Mouse (Mus musculus) c-Kit-positive CD71-negative TER-119-negative erythroid progenitor cells, embryonic 14.5 days (primary cell): Measurements from ENCODE around the gene Hacd2.

Source experiments
- DNase-seq: peaks from one replicate; pipeline ENCODE4 v3.0.0-alpha.2; 2013; ENCODE audit warnings: low read depth

Hacd2 gene

GRCm38 (mm10) chr16:35006251-35006650 lies 16.0 kb upstream of the Hacd2 start:
- no peak for DNase-seq

- no peak for DNase-seq
These were observed 14.9 kb upstream of the Hacd2 start for GRCm38 (mm10) chr16:35007361-35007760.

- DNase-seq = no peak
These were observed 13.8 kb upstream of the Hacd2 start for GRCm38 (mm10) chr16:35008447-35008846.

GRCm38 (mm10) chr16:35013501-35013900 lies 8.7 kb upstream of the Hacd2 start:
- DNase-seq = no peak

GRCm38 (mm10) chr16:35016491-35016890 lies 5.7 kb upstream of the Hacd2 start:
- no peak for DNase-seq

- DNase-seq = no peak
These were observed 3.7 kb upstream of the Hacd2 start for GRCm38 (mm10) chr16:35018470-35018974.

- DNase-seq = no peak
These were observed 356 bp upstream of the Hacd2 start for GRCm38 (mm10) chr16:35021903-35022241.

GRCm38 (mm10) chr16:35023138-35023735 lies 1.0 kb downstream of the Hacd2 start:
- DNase-seq = no peak

- DNase-seq = no peak
These were observed 2.1 kb downstream of the Hacd2 start for GRCm38 (mm10) chr16:35024300-35024699.

- DNase-seq = no peak
These were observed 3.1 kb downstream of the Hacd2 start for GRCm38 (mm10) chr16:35025347-35025746.

- DNase-seq = no peak
These were observed 11.0 kb downstream of the Hacd2 start for GRCm38 (mm10) chr16:35033241-35033640.

- no peak for DNase-seq
These were observed 11.8 kb downstream of the Hacd2 start for GRCm38 (mm10) chr16:35033809-35034577.

GRCm38 (mm10) chr16:35034971-35035370 lies 12.7 kb downstream of the Hacd2 start:
- DNase-seq = no peak

- DNase-seq = no peak
These were observed 14.5 kb downstream of the Hacd2 start for GRCm38 (mm10) chr16:35036754-35037153.

GRCm38 (mm10) chr16:35038343-35039057 lies 16.3 kb downstream of the Hacd2 start:
- no peak for DNase-seq

- no peak for DNase-seq
These were observed 17.9 kb downstream of the Hacd2 start for GRCm38 (mm10) chr16:35040154-35040553.

GRCm38 (mm10) chr16:35041001-35041400 lies 18.8 kb downstream of the Hacd2 start:
- DNase-seq = no peak

- no peak for DNase-seq
These were observed 24.0 kb downstream of the Hacd2 start for GRCm38 (mm10) chr16:35046081-35046775.

GRCm38 (mm10) chr16:35047272-35047969 lies 25.2 kb downstream of the Hacd2 start:
- no peak for DNase-seq

GRCm38 (mm10) chr16:35051066-35051465 lies 28.8 kb downstream of the Hacd2 start:
- no peak for DNase-seq

GRCm38 (mm10) chr16:35052191-35052590 lies 30.0 kb downstream of the Hacd2 start:
- no peak for DNase-seq
